Mouse (Mus musculus): ENCODE measurements around the gene Epha8.

The Epha8 gene

GRCm38 (mm10) chr4:136949266-136949989 is 7.2 kb downstream of the Epha8 start:
- DNase-seq = no peak

- DNase-seq = no peak
Observed at GRCm38 (mm10) chr4:136945397-136945796, 11.2 kb downstream of the Epha8 start.

GRCm38 (mm10) chr4:136944558-136945350 is 11.9 kb downstream of the Epha8 start:
- DNase-seq = no peak

- no peak for DNase-seq
Observed at GRCm38 (mm10) chr4:136943175-136943574, 13.4 kb downstream of the Epha8 start.

- DNase-seq = no peak
Observed at GRCm38 (mm10) chr4:136942761-136943160, 13.9 kb downstream of the Epha8 start.

- no peak for DNase-seq
Observed at GRCm38 (mm10) chr4:136937935-136938334, 18.7 kb downstream of the Epha8 start.

- DNase-seq = no peak
Observed at GRCm38 (mm10) chr4:136937344-136937743, 19.3 kb downstream of the Epha8 start.

GRCm38 (mm10) chr4:136934746-136935613 is 21.6 kb downstream of the Epha8 start:
- no peak for DNase-seq

- DNase-seq = no peak
Observed at GRCm38 (mm10) chr4:136930474-136930873, 26.1 kb downstream of the Epha8 start.

GRCm38 (mm10) chr4:136928928-136929327 is 27.7 kb downstream of the Epha8 start:
- peak; percentile 29 for DNase-seq

- DNase-seq = no peak
Observed at GRCm38 (mm10) chr4:136925804-136926203, 30.8 kb downstream of the Epha8 start.

- peak; percentile 59 for DNase-seq
Observed at GRCm38 (mm10) chr4:136924529-136924928, 32.1 kb downstream of the Epha8 start.

- DNase-seq = no peak
Observed at GRCm38 (mm10) chr4:136919526-136919925, 37.1 kb downstream of the Epha8 start.

- no peak for DNase-seq
Observed at GRCm38 (mm10) chr4:136918834-136919233, 37.8 kb downstream of the Epha8 start.

- no peak for DNase-seq
Observed at GRCm38 (mm10) chr4:136917165-136917524, 39.5 kb downstream of the Epha8 start.

- DNase-seq = no peak
Observed at GRCm38 (mm10) chr4:136916359-136917164, 40.1 kb downstream of the Epha8 start.

- DNase-seq = no peak
Observed at GRCm38 (mm10) chr4:136912841-136913240, 43.8 kb downstream of the Epha8 start.

GRCm38 (mm10) chr4:136911804-136912203 is 44.8 kb downstream of the Epha8 start:
- no peak for DNase-seq

- DNase-seq = no peak
Observed at GRCm38 (mm10) chr4:136911211-136911646, 45.4 kb downstream of the Epha8 start.

- no peak for DNase-seq
Observed at GRCm38 (mm10) chr4:136907809-136908208, 48.8 kb downstream of the Epha8 start.

GRCm38 (mm10) chr4:136907033-136907432 is 49.6 kb downstream of the Epha8 start:
- DNase-seq = peak; percentile 52

Measured in thymus, postnatal 14 days (tissue).